Mouse (Mus musculus) ES-E14 (cell line): Measurements from ENCODE around the gene Faap20.

Experiments
- CHD2 ChIP-seq: IDR thresholded peaks from 2 replicates; pipeline ENCODE4 v1.6.1; 2014; ENCODE audit warnings: mild to moderate bottlenecking, low read depth, low read length, inconsistent platforms
- HCFC1 ChIP-seq: IDR thresholded peaks from 2 replicates; pipeline ENCODE4 v1.6.1; 2012; ENCODE audit warnings: low read length, inconsistent platforms, borderline replicate concordance; ENCODE audit not compliant: insufficient read depth
- MAFK ChIP-seq: IDR thresholded peaks from 2 replicates; pipeline ENCODE4 v1.6.1; 2014; ENCODE audit warnings: mild to moderate bottlenecking, low read depth, low read length, inconsistent platforms; ENCODE audit not compliant: insufficient read depth
- ZC3H11A ChIP-seq: IDR thresholded peaks from 2 replicates; pipeline ENCODE4 v1.6.1; 2012; ENCODE audit warnings: low read depth, mild to moderate bottlenecking, inconsistent platforms, low read length, borderline replicate concordance
- ZNF384 ChIP-seq: IDR thresholded peaks from 2 replicates; pipeline ENCODE4 v1.6.1; 2012; ENCODE audit warnings: low read depth, low read length, inconsistent platforms

GRCm38 (mm10) chr4:155279054-155279453, 29.5 kb downstream of the Faap20 start:
- TF ChIP-seq CHD2 (no peak), ZC3H11A (no peak), HCFC1 (no peak), MAFK (no peak), ZNF384 (no peak)
